ENCODE assay signal across 9 mouse cellular contexts in genomic region chr16:50309411-50310042, GRCm38 (mm10).
A peak's percentile ranks its signal among the peaks of the same experiment; 100 is the strongest.
DNase-seq lines count a peak whose midpoint lies in the region; ATAC-seq and TF ChIP-seq lines count a peak whose summit lies in the region.
"Had no signal": no experiment of that assay in that cellular context is flagged by ENCODE, and none has a peak within 500 bp of the region (broad histone marks: within the 10 kb centered on the region; RNA-seq: fewer than 3 reads in every experiment).

No protein-coding gene starts in this region.

- H3K27me3 ChIP-seq in midbrain, embryonic 13.5 days = no peaks in the 10 kb centered on the region
- H3K27me3 ChIP-seq in midbrain, embryonic 10.5 days (ENCODE audit: low read depth, poor library complexity, severe bottlenecking) = no peaks in the 10 kb centered on the region
- no peaks in the 10 kb centered on the region for H3K27me3 ChIP-seq in heart, postnatal 0 days (ENCODE audit: control insufficient read depth, insufficient read depth, low read length)
- 0 out of 2 replicates have a peak, but pooled peaks cover 3% of the 10 kb centered on the region for H3K27me3 ChIP-seq in midbrain, postnatal 0 days (ENCODE audit: insufficient read depth, low read length)
- H3K27me3 ChIP-seq: limb, embryonic 13.5 days had no signal

- no peak overlapping the region for H3K27ac ChIP-seq in midbrain, embryonic 13.5 days
- H3K27ac ChIP-seq in midbrain, embryonic 10.5 days (replicated peaks) = no peak overlapping the region
- peak overlapping the region; percentile 74 for H3K27ac ChIP-seq in heart, postnatal 0 days (ENCODE audit: low read depth)
- H3K27ac ChIP-seq in midbrain, postnatal 0 days (ENCODE audit: low read depth, low read length) = no peak overlapping the region
- H3K27ac ChIP-seq: limb, embryonic 13.5 days had no signal

- H3K36me3 ChIP-seq in midbrain, embryonic 13.5 days = no peaks in the 10 kb centered on the region
- H3K36me3 ChIP-seq in midbrain, embryonic 10.5 days = no peaks in the 10 kb centered on the region
- H3K36me3 ChIP-seq in heart, postnatal 0 days (replicated peaks; ENCODE audit: control insufficient read depth, insufficient read depth, low read length) = no peaks in the 10 kb centered on the region
- H3K36me3 ChIP-seq in midbrain, postnatal 0 days (ENCODE audit: insufficient read depth, low read length) = no peaks in the 10 kb centered on the region
- H3K36me3 ChIP-seq: limb, embryonic 13.5 days had no signal

- H3K4me1 ChIP-seq in midbrain, embryonic 13.5 days (replicated peaks) = no peaks in the 10 kb centered on the region
- no peaks in the 10 kb centered on the region for H3K4me1 ChIP-seq in midbrain, embryonic 10.5 days
- peaks cover 9% of the 10 kb centered on the region; the same call in 1 of the 2 replicates for H3K4me1 ChIP-seq in heart, postnatal 0 days (ENCODE audit: control insufficient read depth, insufficient read depth)
- no peaks in the 10 kb centered on the region for H3K4me1 ChIP-seq in midbrain, postnatal 0 days (ENCODE audit: insufficient read depth, low read length)
- H3K4me1 ChIP-seq: limb, embryonic 13.5 days had no signal

- 73% methylated on average over 9 of the region's 9 CpGs for WGBS in midbrain, embryonic 13.5 days
- WGBS in midbrain, embryonic 10.5 days = 90% methylated on average over 9 of the region's 9 CpGs
- WGBS in heart, postnatal 0 days = 21% methylated on average over 9 of the region's 9 CpGs
- 58% methylated on average over 9 of the region's 9 CpGs for WGBS in midbrain, postnatal 0 days

- H3K4me3 ChIP-seq in midbrain, embryonic 13.5 days (replicated peaks) = no peak overlapping the region
- H3K4me3 ChIP-seq in midbrain, embryonic 10.5 days = no peak overlapping the region
- H3K4me3 ChIP-seq in heart, postnatal 0 days (ENCODE audit: low read depth, low read length) = peak overlapping the region; percentile 25
- H3K4me3 ChIP-seq in midbrain, postnatal 0 days (ENCODE audit: low read depth, low read length) = no peak overlapping the region
- H3K4me3 ChIP-seq: limb, embryonic 13.5 days had no signal

- ATAC-seq in midbrain, embryonic 13.5 days = 0 out of 2 replicates have a peak, but pooled peaks have one; percentile 45
- peak; percentile 83 for ATAC-seq in heart, postnatal 0 days (ENCODE audit: insufficient read depth, low read depth)
- peak; percentile 83; the same call in 1 of the 2 replicates for ATAC-seq in midbrain, postnatal 0 days (ENCODE audit: low FRiP score)

- no peak for TF ChIP-seq CTCF in heart, postnatal 0 days (IDR thresholded peaks at IDR 0.05; ENCODE audit: low read depth)
- TF ChIP-seq CTCF in midbrain, postnatal 0 days (IDR thresholded peaks at IDR 0.05) = no peak

- no peak for DNase-seq in midbrain, embryonic 10.5 days (ENCODE audit: low spot score)
- DNase-seq in fibroblast of lung, adult 2 months (ENCODE audit: low read depth) = peak; percentile 97
- DNase-seq in heart, postnatal 0 days (ENCODE audit: low spot score) = peak; percentile 86
- peak; percentile 69 to 80 for DNase-seq in layer of hippocampus, postnatal 10 days (ENCODE audit: low spot score in 2 of 2)
- peak; percentile 85 for DNase-seq in midbrain, postnatal 0 days (ENCODE audit: low spot score)
- DNase-seq in urinary bladder, postnatal 36 days (ENCODE audit: low spot score in 2 of 2) = peak; percentile 63 to 83
- DNase-seq in thymus, postnatal 36 days = no peak

- no peak overlapping the region for H3K4me2 ChIP-seq in midbrain, embryonic 13.5 days (replicated peaks)
- peak overlapping the region; percentile 48 for H3K4me2 ChIP-seq in heart, postnatal 0 days (ENCODE audit: low read depth, low read length)
- H3K4me2 ChIP-seq in midbrain, postnatal 0 days (ENCODE audit: low read depth, low read length, poor library complexity, severe bottlenecking) = no peak overlapping the region
- H3K4me2 ChIP-seq: limb, embryonic 13.5 days had no signal

- no peak overlapping the region for H3K9ac ChIP-seq in midbrain, embryonic 13.5 days (replicated peaks)
- 0 out of 2 replicates have a peak overlapping the region, but pooled peaks have one; percentile 1 for H3K9ac ChIP-seq in heart, postnatal 0 days (replicated peaks; ENCODE audit: low read depth, low read length)
- H3K9ac ChIP-seq in midbrain, postnatal 0 days (replicated peaks; ENCODE audit: low read length, poor library complexity, severe bottlenecking) = no peak overlapping the region
- H3K9ac ChIP-seq: limb, embryonic 13.5 days had no signal

- TF ChIP-seq EP300 in heart, postnatal 0 days (IDR thresholded peaks at IDR 0.05; ENCODE audit: low read depth) = no peak

- no peaks in the 10 kb centered on the region for H3K9me3 ChIP-seq in midbrain, embryonic 13.5 days
- H3K9me3 ChIP-seq in midbrain, embryonic 10.5 days (replicated peaks) = no peaks in the 10 kb centered on the region
- no peaks in the 10 kb centered on the region for H3K9me3 ChIP-seq in heart, postnatal 0 days (replicated peaks; ENCODE audit: control insufficient read depth, low read length)
- H3K9me3 ChIP-seq in midbrain, postnatal 0 days (ENCODE audit: low read length) = no peaks in the 10 kb centered on the region
- H3K9me3 ChIP-seq: limb, embryonic 13.5 days had no signal

Comparison
In these comparisons a context has a peak if more than half of its experiments do, and no peak if none do; other contexts are left out.
1. DNase-seq: peak in fibroblast of lung, adult 2 months (single experiment), heart, postnatal 0 days (single experiment), layer of hippocampus, postnatal 10 days (2 of 2), midbrain, postnatal 0 days (single experiment) and urinary bladder, postnatal 36 days (2 of 2); none in midbrain, embryonic 10.5 days (single experiment) and thymus, postnatal 36 days (0 of 2).
2. Peak in every context shown above with its lines, with median percentiles within 50 percentile points of each other: ATAC-seq.